13 mouse cellular contexts compared by ENCODE assay signal in genomic region chr4:129754742-129755141, GRCm38 (mm10). TPM values are rescaled to one million over a fixed set of nuclear protein-coding genes. Genes with fewer than 3 reads are reported as not detected.
DNase-seq lines count a peak whose midpoint lies in the region; ATAC-seq lines count a peak whose summit lies in the region.
"Had no signal": no experiment of that assay in that cellular context is flagged by ENCODE, and none has a peak within 500 bp of the region (broad histone marks: within the 10 kb centered on the region; RNA-seq: fewer than 3 reads in every experiment).

No protein-coding gene starts in this region.

- 52% methylated on average over 3 of the region's 3 CpGs for WGBS in kidney, embryonic 15.5 days
- 59% methylated on average over 3 of the region's 3 CpGs for WGBS in embryonic facial prominence, embryonic 12.5 days
- 69% methylated on average over 3 of the region's 3 CpGs for WGBS in forebrain, embryonic 12.5 days

- H3K9me3 ChIP-seq in kidney, embryonic 15.5 days (replicated peaks) = no peaks in the 10 kb centered on the region
- no peaks in the 10 kb centered on the region for H3K9me3 ChIP-seq in embryonic facial prominence, embryonic 12.5 days
- H3K9me3 ChIP-seq in forebrain, embryonic 12.5 days = no peaks in the 10 kb centered on the region
- H3K9me3 ChIP-seq: heart, embryonic 10.5 days; hindbrain, embryonic 15.5 days; megakaryocyte, embryonic 14.5 days had no signal

- no peak for DNase-seq in kidney, adult 18-20 months
- peak; percentile 80 for DNase-seq in CD4-positive, CD25-positive, alpha-beta regulatory T cell, adult 2 months (ENCODE audit: low read depth, low spot score)
- peak; percentile 37 to 65 for DNase-seq in spleen, postnatal 4 days (ENCODE audit: low spot score in 2 of 2)
- DNase-seq in right cerebral cortex, postnatal 25 days = no peak
- DNase-seq: right cerebral cortex, postnatal 4 days had no signal

- H3K27me3 ChIP-seq in kidney, embryonic 15.5 days = 0 out of 2 replicates have a peak, but pooled peaks cover 5% of the 10 kb centered on the region
- no peaks in the 10 kb centered on the region for H3K27me3 ChIP-seq in embryonic facial prominence, embryonic 12.5 days
- 0 out of 2 replicates have a peak, but pooled peaks cover 7% of the 10 kb centered on the region for H3K27me3 ChIP-seq in forebrain, embryonic 12.5 days
- H3K27me3 ChIP-seq: hindbrain, embryonic 15.5 days had no signal

- H3K4me2 ChIP-seq in kidney, embryonic 15.5 days = no peak overlapping the region
- H3K4me2 ChIP-seq in embryonic facial prominence, embryonic 12.5 days (replicated peaks) = no peak overlapping the region
- H3K4me2 ChIP-seq in forebrain, embryonic 12.5 days = no peak overlapping the region
- H3K4me2 ChIP-seq: hindbrain, embryonic 15.5 days had no signal

- no peak overlapping the region for H3K9ac ChIP-seq in kidney, embryonic 15.5 days
- H3K9ac ChIP-seq in embryonic facial prominence, embryonic 12.5 days = peak overlapping the region; percentile 2; the same call in 1 of the 2 replicates
- no peak overlapping the region for H3K9ac ChIP-seq in forebrain, embryonic 12.5 days
- H3K9ac ChIP-seq: hindbrain, embryonic 15.5 days had no signal

- peaks cover 24% of the 10 kb centered on the region for H3K4me1 ChIP-seq in kidney, embryonic 15.5 days
- 0 out of 2 replicates have a peak, but pooled peaks cover 4% of the 10 kb centered on the region for H3K4me1 ChIP-seq in embryonic facial prominence, embryonic 12.5 days
- 0 out of 2 replicates have a peak, but pooled peaks cover 5% of the 10 kb centered on the region for H3K4me1 ChIP-seq in forebrain, embryonic 12.5 days
- H3K4me1 ChIP-seq: hindbrain, embryonic 15.5 days had no signal

- no peaks in the 10 kb centered on the region for H3K36me3 ChIP-seq in kidney, embryonic 15.5 days
- no peaks in the 10 kb centered on the region for H3K36me3 ChIP-seq in embryonic facial prominence, embryonic 12.5 days
- H3K36me3 ChIP-seq in forebrain, embryonic 12.5 days (replicated peaks) = no peaks in the 10 kb centered on the region
- H3K36me3 ChIP-seq: heart, embryonic 10.5 days; hindbrain, embryonic 15.5 days had no signal

- no peak overlapping the region for H3K4me3 ChIP-seq in kidney, embryonic 15.5 days (replicated peaks)
- no peak overlapping the region for H3K4me3 ChIP-seq in embryonic facial prominence, embryonic 12.5 days
- H3K4me3 ChIP-seq in forebrain, embryonic 12.5 days (replicated peaks) = no peak overlapping the region
- H3K4me3 ChIP-seq: heart, embryonic 10.5 days; hindbrain, embryonic 15.5 days; megakaryocyte, embryonic 14.5 days had no signal

- 0 out of 2 replicates have a peak, but pooled peaks have one; percentile 29 for ATAC-seq in kidney, embryonic 15.5 days (replicated peaks; ENCODE audit: low FRiP score)
- ATAC-seq in embryonic facial prominence, embryonic 12.5 days (ENCODE audit: insufficient number of reproducible peaks, insufficient read depth, low FRiP score, low TSS enrichment) = no peak
- ATAC-seq in forebrain, embryonic 12.5 days (ENCODE audit: low FRiP score) = no peak
- no peak for ATAC-seq in frontal cortex, adult (ENCODE audit: low TSS enrichment)
- ATAC-seq: forebrain, embryonic 16.5 days had no signal

- H3K27ac ChIP-seq in kidney, embryonic 15.5 days = peak overlapping the region; percentile 27; the same call in 1 of the 2 replicates
- no peak overlapping the region for H3K27ac ChIP-seq in embryonic facial prominence, embryonic 12.5 days
- H3K27ac ChIP-seq in forebrain, embryonic 12.5 days = no peak overlapping the region
- H3K27ac ChIP-seq: heart, embryonic 10.5 days; hindbrain, embryonic 15.5 days had no signal

RNA-seq across cellular contexts. Expression of gene Khdrbs1, which starts 12.6 kb away (rescaled TPM):
- polyA plus RNA-seq in kidney, embryonic 15.5 days (2015; fragmentation: Nextera tagmentation; extraction: Ambion mirVana) = 118 and 125 TPM in 2 replicates
- 191 and 204 TPM in 2 replicates for polyA plus RNA-seq in embryonic facial prominence, embryonic 12.5 days (2016; fragmentation: Nextera tagmentation; extraction: Ambion mirVana)
- 229 and 231 TPM in 2 replicates for polyA plus RNA-seq in forebrain, embryonic 12.5 days (2016; fragmentation: Nextera tagmentation; extraction: Ambion mirVana)

RNA-seq across cellular contexts. Expression of gene Ptp4a2, which starts 56.3 kb away (rescaled TPM):
- polyA plus RNA-seq in kidney, embryonic 15.5 days (2015; fragmentation: Nextera tagmentation; extraction: Ambion mirVana) = 311 and 374 TPM in 2 replicates
- 306 and 332 TPM in 2 replicates for polyA plus RNA-seq in embryonic facial prominence, embryonic 12.5 days (2016; fragmentation: Nextera tagmentation; extraction: Ambion mirVana)
- polyA plus RNA-seq in forebrain, embryonic 12.5 days (2016; fragmentation: Nextera tagmentation; extraction: Ambion mirVana) = 375 and 407 TPM in 2 replicates

RNA-seq across cellular contexts. Expression of gene Tmem39b, which starts 58.1 kb away (rescaled TPM):
- 20.2 and 21.6 TPM in 2 replicates for polyA plus RNA-seq in kidney, embryonic 15.5 days (2015; fragmentation: Nextera tagmentation; extraction: Ambion mirVana)
- polyA plus RNA-seq in embryonic facial prominence, embryonic 12.5 days (2016; fragmentation: Nextera tagmentation; extraction: Ambion mirVana) = 16.5 and 18.7 TPM in 2 replicates
- polyA plus RNA-seq in forebrain, embryonic 12.5 days (2016; fragmentation: Nextera tagmentation; extraction: Ambion mirVana) = 18.5 and 21.9 TPM in 2 replicates

Comparison
In these comparisons a context has a peak if more than half of its experiments do, and no peak if none do; other contexts are left out.
1. DNase-seq: peak in CD4-positive, CD25-positive, alpha-beta regulatory T cell, adult 2 months (single experiment) and spleen, postnatal 4 days (2 of 2); none in kidney, adult 18-20 months (single experiment) and right cerebral cortex, postnatal 25 days (single experiment).